ENCODE assay signal across 16 mouse cellular contexts in genomic region chr1:34158822-34159221, GRCm38 (mm10).
DNase-seq lines count a peak whose midpoint lies in the region; ATAC-seq and TF ChIP-seq lines count a peak whose summit lies in the region.
"Had no signal": no experiment of that assay in that cellular context is flagged by ENCODE, and none has a peak within 500 bp of the region (broad histone marks: within the 10 kb centered on the region; RNA-seq: fewer than 3 reads in every experiment).

No protein-coding gene starts in this region.

- no peaks in the 10 kb centered on the region for H3K4me1 ChIP-seq in kidney, postnatal 0 days (replicated peaks; ENCODE audit: insufficient read depth, low read length)
- no peaks in the 10 kb centered on the region for H3K4me1 ChIP-seq in embryonic facial prominence, embryonic 10.5 days
- no peaks in the 10 kb centered on the region for H3K4me1 ChIP-seq in forebrain, postnatal 0 days (ENCODE audit: insufficient read depth)
- H3K4me1 ChIP-seq: heart, embryonic 15.5 days; liver, embryonic 12.5 days had no signal

- no peaks in the 10 kb centered on the region for H3K27me3 ChIP-seq in kidney, postnatal 0 days (ENCODE audit: insufficient read depth, low read length)
- H3K27me3 ChIP-seq in embryonic facial prominence, embryonic 10.5 days (replicated peaks; ENCODE audit: low read depth, poor library complexity, severe bottlenecking), result no peaks in the 10 kb centered on the region
- H3K27me3 ChIP-seq in forebrain, postnatal 0 days (ENCODE audit: insufficient read depth, low read length), result no peaks in the 10 kb centered on the region
- H3K27me3 ChIP-seq: heart, embryonic 15.5 days; liver, embryonic 12.5 days had no signal

- H3K9ac ChIP-seq in kidney, postnatal 0 days (ENCODE audit: low read depth, low read length), result no peak overlapping the region
- H3K9ac ChIP-seq in forebrain, postnatal 0 days, result no peak overlapping the region
- H3K9ac ChIP-seq: heart, embryonic 15.5 days; liver, embryonic 12.5 days had no signal

- H3K27ac ChIP-seq in kidney, postnatal 0 days, result no peak overlapping the region
- 0 out of 2 replicates have a peak overlapping the region, but pooled peaks have one; percentile 10 for H3K27ac ChIP-seq in embryonic facial prominence, embryonic 10.5 days (replicated peaks)
- no peak overlapping the region for H3K27ac ChIP-seq in forebrain, postnatal 0 days (ENCODE audit: low read depth, low read length)
- H3K27ac ChIP-seq: heart, embryonic 15.5 days; layer of hippocampus, adult 2 months; liver, embryonic 12.5 days had no signal

- WGBS in kidney, postnatal 0 days, result 64% methylated on average over 11 of the region's 11 CpGs
- WGBS in embryonic facial prominence, embryonic 10.5 days, result 81% methylated on average over 11 of the region's 11 CpGs
- 24% methylated on average over 11 of the region's 11 CpGs for WGBS in forebrain, postnatal 0 days

- ATAC-seq in kidney, postnatal 0 days (replicated peaks; ENCODE audit: low FRiP score, low read depth), result no peak
- ATAC-seq in forebrain, postnatal 0 days, result peak; percentile 32; the same call in 1 of the 2 replicates
- no peak for ATAC-seq in erythroid progenitor cell, adult 5-6 weeks (replicated peaks; ENCODE audit: low FRiP score, poor library complexity, severe bottlenecking)
- ATAC-seq: intestine, postnatal 0 days; liver, embryonic 12.5 days had no signal

- 0 out of 2 replicates have a peak, but pooled peaks cover 5% of the 10 kb centered on the region for H3K36me3 ChIP-seq in kidney, postnatal 0 days (ENCODE audit: insufficient read depth, low read length)
- H3K36me3 ChIP-seq in embryonic facial prominence, embryonic 10.5 days (replicated peaks), result peaks cover 12% of the 10 kb centered on the region; the same call in 1 of the 2 replicates
- H3K36me3 ChIP-seq in forebrain, postnatal 0 days (ENCODE audit: insufficient read depth), result peaks cover 3% of the 10 kb centered on the region
- H3K36me3 ChIP-seq: liver, embryonic 12.5 days had no signal

- H3K9me3 ChIP-seq in kidney, postnatal 0 days (replicated peaks; ENCODE audit: low read length), result no peaks in the 10 kb centered on the region
- no peaks in the 10 kb centered on the region for H3K9me3 ChIP-seq in embryonic facial prominence, embryonic 10.5 days
- no peaks in the 10 kb centered on the region for H3K9me3 ChIP-seq in forebrain, postnatal 0 days (ENCODE audit: low read length)
- H3K9me3 ChIP-seq: heart, embryonic 15.5 days; liver, embryonic 12.5 days had no signal

- DNase-seq in kidney, postnatal 0 days (ENCODE audit: low spot score), result peak; percentile 12
- DNase-seq in kidney, postnatal 14 days, result no peak
- no peak for DNase-seq in embryonic facial prominence, embryonic 10.5 days (ENCODE audit: low spot score)
- no peak for DNase-seq in forebrain, postnatal 0 days
- DNase-seq in retina, embryonic 14.5 days (ENCODE audit: low spot score), result peak; percentile 60
- DNase-seq in adrenal gland, postnatal 10 days, result no peak
- DNase-seq: adrenal gland, postnatal 36 days; cerebellum, adult 8-10 months; gastrocnemius, postnatal 14 days; lung, postnatal 10 days; right cerebral cortex, postnatal 14 days had no signal

- H3K4me3 ChIP-seq in kidney, postnatal 0 days (replicated peaks; ENCODE audit: low read depth, low read length), result no peak overlapping the region
- H3K4me3 ChIP-seq in embryonic facial prominence, embryonic 10.5 days, result no peak overlapping the region
- no peak overlapping the region for H3K4me3 ChIP-seq in forebrain, postnatal 0 days (ENCODE audit: low read depth, low read length)
- H3K4me3 ChIP-seq: heart, embryonic 15.5 days; layer of hippocampus, adult 2 months; liver, embryonic 12.5 days had no signal

- H3K4me2 ChIP-seq in kidney, postnatal 0 days (ENCODE audit: low read length), result no peak overlapping the region
- H3K4me2 ChIP-seq in forebrain, postnatal 0 days (ENCODE audit: low read depth), result no peak overlapping the region
- H3K4me2 ChIP-seq: heart, embryonic 15.5 days; liver, embryonic 12.5 days had no signal

- no peak for TF ChIP-seq CTCF in kidney, postnatal 0 days (IDR thresholded peaks at IDR 0.05; ENCODE audit: low read depth)
- no peak for TF ChIP-seq CTCF in forebrain, postnatal 0 days (IDR thresholded peaks at IDR 0.05; ENCODE audit: low read depth)

Comparison
In these comparisons a context has a peak if more than half of its experiments do, and no peak if none do; other contexts are left out.
1. DNase-seq: peak in kidney, postnatal 0 days (single experiment) and retina, embryonic 14.5 days (single experiment); none in kidney, postnatal 14 days (single experiment), embryonic facial prominence, embryonic 10.5 days (single experiment), forebrain, postnatal 0 days (single experiment) and adrenal gland, postnatal 10 days (single experiment).